Mouse (Mus musculus): ENCODE results near the gene Tapt1. TPM values are rescaled to one million over a fixed set of nuclear protein-coding genes. Genes with fewer than 3 reads are reported as not detected.
"Not testable (repeated sequence)": the region's sequence is repeated elsewhere in the genome, so short reads cannot be mapped to it uniquely, and the experiment has no call there.

Gene Tapt1
- total RNA-seq (2021): 10 to 100 TPM; 45.8 to 48.3 TPM
- long read RNA-seq, experiment 1, transcript Tapt1-202 (2 exons, 619 nt): minor isoform, 6 of 28 reads
- long read RNA-seq, experiment 1, transcript Tapt1-201 (14 exons, 3,513 nt): major isoform, 10 of 28 reads
- long read RNA-seq, experiment 1, partial matches to known transcripts: 4 of 28 reads
- long read RNA-seq, experiment 1, other reads (novel, unspliced or antisense): 7 of 28 reads
- long read RNA-seq, experiment 2, transcript Tapt1-201 (14 exons, 3,513 nt): major isoform, 50 of 74 reads
- long read RNA-seq, experiment 2, partial matches to known transcripts: 5 of 74 reads
- long read RNA-seq, experiment 2, other reads (novel, unspliced or antisense): 17 of 74 reads

GRCm38 (mm10) chr5:44226521-44227461 lies at the start of gene Tapt1:
Gene Tapt1 (minus strand): TSS chr5:44226626.
- peak; percentile 69 to 72 for DNase-seq (ENCODE audit: low spot score in 2 of 2)

GRCm38 (mm10) chr5:44271564-44271963 lies 45.1 kb upstream of the Tapt1 start:
- no peak for DNase-seq (ENCODE audit: low spot score in 2 of 2)

GRCm38 (mm10) chr5:44268524-44268923 lies 42.1 kb upstream of the Tapt1 start:
- DNase-seq (ENCODE audit: low spot score in 2 of 2): not testable (repeated sequence)

- no peak for DNase-seq (ENCODE audit: low spot score in 2 of 2)
Observed at GRCm38 (mm10) chr5:44261691-44262090, 35.3 kb upstream of the Tapt1 start.

GRCm38 (mm10) chr5:44261172-44261571 lies 34.7 kb upstream of the Tapt1 start:
- no peak for DNase-seq (ENCODE audit: low spot score in 2 of 2)

GRCm38 (mm10) chr5:44259678-44260077 lies 33.3 kb upstream of the Tapt1 start:
- no peak for DNase-seq (ENCODE audit: low spot score in 2 of 2)

- DNase-seq (ENCODE audit: low spot score in 2 of 2): no peak
Observed at GRCm38 (mm10) chr5:44258163-44258562, 31.7 kb upstream of the Tapt1 start.

GRCm38 (mm10) chr5:44257401-44257800 lies 31.0 kb upstream of the Tapt1 start:
- no peak for DNase-seq (ENCODE audit: low spot score in 2 of 2)

GRCm38 (mm10) chr5:44256512-44256911 lies 30.1 kb upstream of the Tapt1 start:
- DNase-seq (ENCODE audit: low spot score in 2 of 2): no peak

GRCm38 (mm10) chr5:44255756-44256398 lies 29.5 kb upstream of the Tapt1 start:
- DNase-seq (ENCODE audit: low spot score in 2 of 2): no peak

GRCm38 (mm10) chr5:44253449-44253848 lies 27.0 kb upstream of the Tapt1 start:
- DNase-seq (ENCODE audit: low spot score in 2 of 2): no peak

- DNase-seq (ENCODE audit: low spot score in 2 of 2): no peak
Observed at GRCm38 (mm10) chr5:44252395-44252794, 26.0 kb upstream of the Tapt1 start.

- DNase-seq (ENCODE audit: low spot score in 2 of 2): no peak
Observed at GRCm38 (mm10) chr5:44250211-44250955, 24.0 kb upstream of the Tapt1 start.

GRCm38 (mm10) chr5:44249363-44249762 lies 22.9 kb upstream of the Tapt1 start:
- no peak for DNase-seq (ENCODE audit: low spot score in 2 of 2)

GRCm38 (mm10) chr5:44246493-44247217 lies 20.2 kb upstream of the Tapt1 start:
- no peak for DNase-seq (ENCODE audit: low spot score in 2 of 2)

GRCm38 (mm10) chr5:44244894-44245423 lies 18.5 kb upstream of the Tapt1 start:
- DNase-seq (ENCODE audit: low spot score in 2 of 2): no peak

GRCm38 (mm10) chr5:44242828-44243227 lies 16.4 kb upstream of the Tapt1 start:
- DNase-seq (ENCODE audit: low spot score in 2 of 2): no peak

- no peak for DNase-seq (ENCODE audit: low spot score in 2 of 2)
Observed at GRCm38 (mm10) chr5:44241726-44242125, 15.3 kb upstream of the Tapt1 start.

- no peak for DNase-seq (ENCODE audit: low spot score in 2 of 2)
Observed at GRCm38 (mm10) chr5:44239187-44240136, 13.0 kb upstream of the Tapt1 start.

Measured in adrenal gland, postnatal 4 days (tissue).